Mouse (Mus musculus) effector memory CD4-positive, alpha-beta T cell, adult 5 months (primary cell): ENCODE results near the gene Amotl1. TPM values are rescaled to one million over a fixed set of nuclear protein-coding genes. Genes with fewer than 3 reads are reported as not detected.

Source experiments
- polyA plus RNA-seq: library from polyadenylated mRNA; unstranded; fragments of 100-300 nt; shearing (Covaris generic); gene quantifications from one replicate; pipeline ENCODE4 v1.2.1, GENCODE M21; 2017

The Amotl1 gene
- not detected for polyA plus RNA-seq

DNA sequence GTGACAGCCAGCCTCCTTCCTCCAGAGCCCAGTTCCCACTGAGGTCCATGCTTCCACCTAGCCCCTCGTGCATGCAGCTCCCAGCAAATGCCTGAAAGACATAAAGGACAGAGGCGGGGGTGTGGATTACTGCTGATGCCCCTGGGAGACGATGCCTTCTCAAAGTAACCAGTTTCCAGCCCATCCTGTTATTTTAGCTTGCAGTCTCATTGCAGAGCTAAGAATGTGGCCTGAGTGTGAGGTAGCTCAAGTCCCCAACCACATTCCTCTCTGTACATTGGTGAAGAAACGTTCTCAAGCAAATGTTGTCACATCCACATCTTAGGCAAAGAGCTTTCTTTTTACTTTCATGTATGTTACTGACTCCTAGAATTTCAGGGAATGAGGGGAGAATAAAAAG, at the start of gene Amotl1:
Amotl1 (minus strand) TSS at position 101 of the 400 bp plus-strand sequence.

DNA sequence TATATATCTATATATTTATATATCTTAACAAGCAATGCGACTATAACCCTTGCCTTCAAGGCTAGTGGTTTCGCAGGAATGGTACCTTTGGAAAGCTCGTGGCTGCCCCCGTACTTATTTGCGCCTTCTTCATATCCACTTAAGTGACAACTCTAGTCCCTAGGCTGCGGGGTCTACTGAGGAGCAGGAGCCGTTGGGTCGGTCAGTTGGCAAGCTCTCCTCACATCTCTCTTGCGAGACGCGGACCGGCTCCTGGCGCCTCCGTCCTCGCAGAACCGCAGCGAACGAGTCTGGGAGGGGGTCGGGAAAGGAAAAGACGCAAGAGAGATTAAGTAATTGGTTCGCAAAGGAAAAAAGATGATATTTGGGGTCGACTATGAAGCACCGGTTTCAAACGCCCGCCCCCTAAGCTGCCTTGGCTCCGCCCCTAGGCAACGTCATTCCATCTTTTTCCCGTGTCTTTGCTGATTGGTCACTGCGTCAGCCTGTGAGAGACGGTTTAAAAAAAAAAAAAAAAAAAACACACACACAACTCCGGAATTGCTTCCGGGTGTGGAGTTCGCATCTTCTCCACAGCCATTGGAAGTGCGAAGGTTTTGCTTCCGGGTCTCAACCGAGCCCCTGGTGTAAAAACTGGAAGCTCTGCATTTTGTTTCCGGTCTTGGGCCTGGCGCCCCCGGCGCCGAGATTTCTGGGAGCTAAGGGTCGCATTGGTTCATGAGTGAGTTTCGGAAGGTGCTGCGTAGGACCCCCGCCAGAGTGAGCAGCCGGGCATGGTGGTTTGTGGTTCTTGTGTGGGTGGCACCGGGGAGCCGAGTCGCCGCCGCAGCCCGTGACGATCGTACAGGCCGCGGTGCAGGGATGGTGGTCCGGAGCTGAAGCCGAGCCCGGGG, 144.6 kb downstream of the Amotl1 start, which contains the start of the genes Kdm4d and Cwc15:
Kdm4d (minus strand) TSS at position 460 of the 893 bp plus-strand sequence.
Cwc15 (plus strand) TSS at position 595 of the 893 bp plus-strand sequence.

Other genes starting within 250 kb of the Amotl1 start
- 2.1 TPM for gene Kdm4d, start 144.6 kb downstream of the Amotl1 start, polyA plus RNA-seq
- 193 TPM for gene Cwc15, start 144.4 kb downstream of the Amotl1 start, polyA plus RNA-seq
- gene Piwil4, start 95.7 kb upstream of the Amotl1 start, polyA plus RNA-seq: not detected
- gene Fut4, start 107.3 kb upstream of the Amotl1 start, polyA plus RNA-seq: not detected
- gene 1700012B09Rik, start 126.0 kb upstream of the Amotl1 start, polyA plus RNA-seq: not detected
- gene Mre11a, start 139.6 kb upstream of the Amotl1 start, polyA plus RNA-seq: 25.6 TPM
- 11.6 TPM for gene Ankrd49, start 139.8 kb upstream of the Amotl1 start, polyA plus RNA-seq
- 1.9 TPM for gene Gpr83, start 215.2 kb upstream of the Amotl1 start, polyA plus RNA-seq